Mouse (Mus musculus) E14TG2a.4 (cell line): ENCODE measurements around the gene Tma7.

Experiments used
- H3K27me3 ChIP-seq: 2 replicates; pipeline ENCODE4 v1.6.1; 2014; ENCODE audit warnings: low read length, control low read depth; ENCODE audit not compliant: insufficient read depth
- H3K36me3 ChIP-seq: 2 replicates; pipeline ENCODE4 v1.6.1; 2014; ENCODE audit warnings: low read length, control low read depth; ENCODE audit not compliant: insufficient read depth
- H3K4me1 ChIP-seq: replicated peaks from 2 replicates; pipeline ENCODE4 v1.6.1; 2014; ENCODE audit warnings: low read depth, low read length, control low read depth
- H3K4me3 ChIP-seq: replicated peaks from 2 replicates; pipeline ENCODE4 v1.5.1; 2014; ENCODE audit warnings: mild to moderate bottlenecking, low read length
- H3K9me3 ChIP-seq: 2 replicates; pipeline ENCODE4 v1.6.1; 2014; ENCODE audit warnings: low read length, control low read depth
- CTCF ChIP-seq: conservative IDR thresholded peaks from 2 replicates; pipeline ENCODE4 v1.5.1; 2014; ENCODE audit warnings: low read length
- NANOG ChIP-seq: IDR thresholded peaks from 2 replicates; pipeline ENCODE4 v1.6.1; 2014; ENCODE audit warnings: borderline replicate concordance, low read length, mixed read lengths
- POU5F1 ChIP-seq: IDR thresholded peaks from 2 replicates; pipeline ENCODE4 v1.6.1; 2014; ENCODE audit warnings: low read length, borderline replicate concordance

The Tma7 gene

GRCm38 (mm10) chr9:109056916-109057315, 25.5 kb downstream of the Tma7 start:
- H3K36me3 ChIP-seq, result peaks cover 46% of the 10 kb centered on the region
- no peaks in the 10 kb centered on the region for H3K27me3 ChIP-seq
- H3K9me3 ChIP-seq, result no peaks in the 10 kb centered on the region
- no peak overlapping the region for H3K4me3 ChIP-seq
- TF ChIP-seq CTCF (no peak), NANOG (no peak), POU5F1 (no peak)
- H3K4me1 ChIP-seq, result peaks cover 91% of the 10 kb centered on the region

- 0 out of 2 replicates have a peak overlapping the region, but pooled peaks have one; percentile 1 for H3K4me3 ChIP-seq
- peaks cover 94% of the 10 kb centered on the region for H3K4me1 ChIP-seq
- H3K9me3 ChIP-seq, result no peaks in the 10 kb centered on the region
- no peaks in the 10 kb centered on the region for H3K27me3 ChIP-seq
- TF ChIP-seq CTCF, result no peak
- no peak for TF ChIP-seq NANOG
- TF ChIP-seq POU5F1, result no peak
- H3K36me3 ChIP-seq, result peaks cover 42% of the 10 kb centered on the region
Observed at GRCm38 (mm10) chr9:109056081-109056690, 26.2 kb downstream of the Tma7 start.

GRCm38 (mm10) chr9:109055271-109056030, 26.9 kb downstream of the Tma7 start:
- no peak for TF ChIP-seq CTCF
- Histone ChIP-seq H3K4me1 (peaks cover 96% of the 10 kb centered on the region), H3K4me3 (peak overlapping the region; percentile 41), H3K9me3 (no peaks in the 10 kb centered on the region), H3K27me3 (no peaks in the 10 kb centered on the region), H3K36me3 (peaks cover 34% of the 10 kb centered on the region)

GRCm38 (mm10) chr9:109054712-109055111, 27.7 kb downstream of the Tma7 start:
- H3K27me3 ChIP-seq, result no peaks in the 10 kb centered on the region
- peak overlapping the region; percentile 41 for H3K4me3 ChIP-seq
- TF ChIP-seq POU5F1 (no peak), CTCF (no peak), NANOG (no peak)
- no peaks in the 10 kb centered on the region for H3K9me3 ChIP-seq
- peaks cover 96% of the 10 kb centered on the region for H3K4me1 ChIP-seq
- H3K36me3 ChIP-seq, result peaks cover 27% of the 10 kb centered on the region

- peaks cover 96% of the 10 kb centered on the region for H3K4me1 ChIP-seq
- H3K27me3 ChIP-seq, result no peaks in the 10 kb centered on the region
- H3K36me3 ChIP-seq, result peaks cover 27% of the 10 kb centered on the region
- TF ChIP-seq POU5F1, result no peak
- TF ChIP-seq NANOG, result no peak
- no peak for TF ChIP-seq CTCF
- no peak overlapping the region for H3K4me3 ChIP-seq
- H3K9me3 ChIP-seq, result no peaks in the 10 kb centered on the region
Observed at GRCm38 (mm10) chr9:109053851-109054250, 28.5 kb downstream of the Tma7 start.

GRCm38 (mm10) chr9:109053366-109053765, 29.0 kb downstream of the Tma7 start:
- no peak overlapping the region for H3K4me3 ChIP-seq
- H3K9me3 ChIP-seq, result no peaks in the 10 kb centered on the region
- no peaks in the 10 kb centered on the region for H3K27me3 ChIP-seq
- peaks cover 27% of the 10 kb centered on the region for H3K36me3 ChIP-seq
- H3K4me1 ChIP-seq, result peaks cover 96% of the 10 kb centered on the region
- no peak for TF ChIP-seq NANOG
- TF ChIP-seq CTCF, result no peak
- no peak for TF ChIP-seq POU5F1

- TF ChIP-seq POU5F1 (no peak), NANOG (no peak), CTCF (no peak)
- Histone ChIP-seq H3K27me3 (no peaks in the 10 kb centered on the region), H3K4me1 (peaks cover 90% of the 10 kb centered on the region), H3K36me3 (peaks cover 21% of the 10 kb centered on the region), H3K4me3 (no peak overlapping the region), H3K9me3 (no peaks in the 10 kb centered on the region)
Observed at GRCm38 (mm10) chr9:109052490-109053260, 29.7 kb downstream of the Tma7 start.
